Mouse (Mus musculus): ENCODE measurements around the gene Bloc1s6. TPM values are rescaled to one million over a fixed set of nuclear protein-coding genes. Genes with fewer than 3 reads are reported as not detected.

Gene Bloc1s6
- total RNA-seq, 2 experiments from 2014 or later: 16.4 to 22.7 TPM

DNA sequence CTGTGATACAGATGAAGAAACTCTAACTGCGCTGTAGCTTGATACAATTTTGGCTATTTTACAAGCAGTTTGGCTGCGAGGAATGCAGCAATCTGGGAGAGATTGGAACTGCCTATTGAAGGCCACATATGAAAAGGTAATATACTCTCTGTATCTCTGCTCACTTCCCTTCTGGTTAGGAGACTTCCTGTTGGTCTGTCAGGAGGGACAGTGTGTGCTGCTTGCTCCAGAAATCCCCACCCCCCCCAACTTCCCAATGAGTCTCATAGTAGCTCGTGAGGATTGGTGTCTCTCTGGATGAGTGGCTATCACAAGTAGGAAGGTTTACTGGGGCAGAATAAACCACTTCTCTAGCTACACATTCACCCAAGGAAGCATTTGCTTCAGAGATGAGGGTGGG is 24.7 kb downstream of the Bloc1s6 start:
- DNase-seq: no peak
- intact Hi-C loops (cut with DNase I): loop anchor here (10.0 kb wide), 1 partner anchor 388 kb away; no protein-coding TSS in a partner anchor

GRCm38 (mm10) chr2:122764526-122764925 is 26.2 kb downstream of the Bloc1s6 start:
- DNase-seq: no peak

GRCm38 (mm10) chr2:122765071-122765793 is 26.9 kb downstream of the Bloc1s6 start, which contains the start of gene Sqor:
Gene Sqor, plus strand, starts transcription at chr2:122765237.
- DNase-seq: peak; percentile 79 to 80
- intact Hi-C loops (cut with DNase I): loop anchor here (2.0 to 10.0 kb wide), 2 partner anchors 62 to 390 kb away; partner anchors contain the start of gene Slc30a4

More at GRCm38 (mm10) chr2:122764526-122764925, 26.2 kb downstream of the Bloc1s6 start:
- intact Hi-C loops (cut with DNase I): loop anchor here (2.0 to 10.0 kb wide), 2 partner anchors 62 to 390 kb away; partner anchors contain the start of gene Slc30a4

DNA sequence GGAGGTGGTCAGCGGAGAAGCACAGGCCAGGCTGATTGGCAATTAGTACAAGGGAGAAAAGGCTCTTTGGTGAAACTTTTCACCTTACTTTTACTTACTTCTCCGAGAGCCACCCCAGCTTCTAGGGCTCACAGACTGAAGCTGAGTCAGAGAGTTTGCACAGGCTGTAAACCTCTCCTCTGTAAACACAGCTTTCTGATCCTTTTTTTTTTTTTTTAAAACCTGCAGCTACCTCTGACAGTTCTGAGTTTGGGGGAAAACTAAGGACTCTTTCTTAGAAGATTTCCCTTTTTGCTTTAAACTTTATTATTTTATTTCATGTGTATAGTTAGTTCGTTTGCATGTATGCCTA is 27.5 kb downstream of the Bloc1s6 start:
- DNase-seq: no peak
- intact Hi-C loops (cut with DNase I): loop anchor here (2.0 to 10.0 kb wide), 2 partner anchors 63 to 391 kb away; partner anchors contain the start of gene Slc30a4

- intact Hi-C loops (cut with DNase I): no loop called here
- peak; percentile 32 to 39 for DNase-seq
Measured at GRCm38 (mm10) chr2:122771002-122771401, 32.7 kb downstream of the Bloc1s6 start.

DNA sequence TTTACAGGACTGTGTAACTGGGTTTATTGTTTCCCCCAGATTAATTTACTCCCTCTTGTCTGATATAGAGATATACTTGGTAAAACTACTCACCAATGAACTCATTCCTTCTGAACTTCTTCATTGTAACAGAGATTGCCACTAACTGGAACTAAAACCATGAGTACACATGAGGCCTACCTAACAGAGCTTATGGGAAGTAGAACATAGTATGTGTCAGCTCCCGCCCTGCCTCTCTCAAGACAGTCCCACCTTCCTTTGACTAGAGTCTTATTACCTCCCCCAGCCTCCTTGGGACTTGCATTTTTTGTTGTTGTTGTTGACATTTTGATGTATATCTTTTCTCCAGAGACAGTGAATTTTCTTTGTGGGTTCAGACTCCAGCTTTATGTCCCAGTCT is 34.6 kb downstream of the Bloc1s6 start:
- DNase-seq: no peak
- intact Hi-C loops (cut with DNase I): no loop called here

- DNase-seq: no peak
- intact Hi-C loops (cut with DNase I): no loop called here
Measured at GRCm38 (mm10) chr2:122775491-122775890, 37.2 kb downstream of the Bloc1s6 start.

- intact Hi-C loops (cut with DNase I): no loop called here
- DNase-seq: no peak
Measured at GRCm38 (mm10) chr2:122776823-122777222, 38.5 kb downstream of the Bloc1s6 start.

- intact Hi-C loops (cut with DNase I): no loop called here
Measured at GRCm38 (mm10) chr2:122779967-122780366, 41.7 kb downstream of the Bloc1s6 start.

GRCm38 (mm10) chr2:122780447-122780846 is 42.1 kb downstream of the Bloc1s6 start:
- intact Hi-C loops (cut with DNase I): no loop called here
- no peak for DNase-seq

More at GRCm38 (mm10) chr2:122779967-122780366, 41.7 kb downstream of the Bloc1s6 start:
- no peak for DNase-seq

- DNase-seq: no peak
Measured at GRCm38 (mm10) chr2:122781590-122782356, 43.5 kb downstream of the Bloc1s6 start.

GRCm38 (mm10) chr2:122783730-122784129 is 45.4 kb downstream of the Bloc1s6 start:
- intact Hi-C loops (cut with DNase I): no loop called here
- no peak for DNase-seq

More at GRCm38 (mm10) chr2:122781590-122782356, 43.5 kb downstream of the Bloc1s6 start:
- intact Hi-C loops (cut with DNase I): no loop called here

- intact Hi-C loops (cut with DNase I): no loop called here
- DNase-seq: no peak
Measured at GRCm38 (mm10) chr2:122784701-122785100, 46.4 kb downstream of the Bloc1s6 start.

GRCm38 (mm10) chr2:122786167-122786566 is 47.9 kb downstream of the Bloc1s6 start:
- intact Hi-C loops (cut with DNase I): no loop called here

DNA sequence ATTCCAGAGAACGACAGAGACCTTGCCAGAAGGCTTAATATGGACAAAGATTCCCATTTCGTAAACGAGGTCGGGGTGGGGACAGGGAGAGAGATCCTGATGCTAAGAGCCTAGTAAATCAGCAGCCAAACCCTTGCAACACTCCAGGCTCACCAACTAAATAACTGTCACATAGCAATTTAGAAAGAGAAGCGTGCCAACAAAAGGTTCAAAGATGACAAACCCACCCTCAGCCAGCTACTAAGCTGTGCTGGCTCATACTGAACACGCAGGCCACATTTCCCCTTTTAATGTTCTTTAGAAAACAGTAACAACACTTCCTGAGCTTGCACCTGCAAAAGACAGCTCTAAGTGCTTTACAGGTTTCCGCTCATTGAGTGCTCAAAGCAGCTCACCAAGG is 51.0 kb downstream of the Bloc1s6 start:
- intact Hi-C loops (cut with DNase I): no loop called here
- no peak for DNase-seq

More at GRCm38 (mm10) chr2:122786167-122786566, 47.9 kb downstream of the Bloc1s6 start:
- DNase-seq: no peak

DNA sequence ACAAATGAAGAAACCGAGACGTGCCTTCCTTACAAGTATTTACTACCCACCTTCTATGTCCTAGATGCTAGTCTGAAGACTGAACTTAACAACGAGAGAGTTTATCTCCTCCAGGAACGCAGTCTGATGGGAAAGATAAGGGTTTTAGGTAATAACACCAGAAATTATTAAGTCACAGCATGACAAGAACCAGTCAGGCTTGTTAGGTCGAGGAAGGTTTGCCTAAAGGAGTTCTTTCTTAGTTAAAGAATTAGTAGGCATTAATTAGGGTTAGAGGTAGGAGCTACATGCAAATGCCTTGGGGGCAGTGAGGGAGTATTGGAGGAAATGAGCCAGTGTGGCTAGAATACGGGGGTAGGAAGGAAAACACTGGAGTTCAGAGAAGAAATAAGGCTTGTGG is 51.4 kb downstream of the Bloc1s6 start:
- DNase-seq: no peak
- intact Hi-C loops (cut with DNase I): no loop called here

Other genes with a start within 250 kb of the Bloc1s6 start
- gene Gatm, start 127.2 kb upstream of the Bloc1s6 start, total RNA-seq (2021): 1 to 10 TPM; 7.5 to 8.2 TPM
- gene AA467197, start 101.5 kb upstream of the Bloc1s6 start, total RNA-seq (2021): under 1 TPM in 1 of 2 experiments, not detected in 1; 0.45 TPM
- gene Slc30a4, start 35.8 kb upstream of the Bloc1s6 start, total RNA-seq (2021): 10 to 100 TPM; 14.9 to 15.0 TPM
- gene Sqor, start 26.7 kb downstream of the Bloc1s6 start, total RNA-seq (2021): 10 to 100 TPM; 22.2 to 22.8 TPM